Mouse (Mus musculus) urinary bladder, postnatal 0 days (tissue): ENCODE results near the gene Trappc10. TPM values are rescaled to one million over a fixed set of nuclear protein-coding genes. Genes with fewer than 3 reads are reported as not detected.

Experiments
- polyA plus RNA-seq: library from polyadenylated mRNA; unstranded; fragments of >200 nt; fragmentation: Nextera tagmentation; extraction: Ambion mirVana; gene quantifications from 2 replicates; pipeline ENCODE4 v1.2.1, GENCODE M21; 2015

Gene Trappc10
- polyA plus RNA-seq, result 13.5 and 14.6 TPM in 2 replicates

DNA sequence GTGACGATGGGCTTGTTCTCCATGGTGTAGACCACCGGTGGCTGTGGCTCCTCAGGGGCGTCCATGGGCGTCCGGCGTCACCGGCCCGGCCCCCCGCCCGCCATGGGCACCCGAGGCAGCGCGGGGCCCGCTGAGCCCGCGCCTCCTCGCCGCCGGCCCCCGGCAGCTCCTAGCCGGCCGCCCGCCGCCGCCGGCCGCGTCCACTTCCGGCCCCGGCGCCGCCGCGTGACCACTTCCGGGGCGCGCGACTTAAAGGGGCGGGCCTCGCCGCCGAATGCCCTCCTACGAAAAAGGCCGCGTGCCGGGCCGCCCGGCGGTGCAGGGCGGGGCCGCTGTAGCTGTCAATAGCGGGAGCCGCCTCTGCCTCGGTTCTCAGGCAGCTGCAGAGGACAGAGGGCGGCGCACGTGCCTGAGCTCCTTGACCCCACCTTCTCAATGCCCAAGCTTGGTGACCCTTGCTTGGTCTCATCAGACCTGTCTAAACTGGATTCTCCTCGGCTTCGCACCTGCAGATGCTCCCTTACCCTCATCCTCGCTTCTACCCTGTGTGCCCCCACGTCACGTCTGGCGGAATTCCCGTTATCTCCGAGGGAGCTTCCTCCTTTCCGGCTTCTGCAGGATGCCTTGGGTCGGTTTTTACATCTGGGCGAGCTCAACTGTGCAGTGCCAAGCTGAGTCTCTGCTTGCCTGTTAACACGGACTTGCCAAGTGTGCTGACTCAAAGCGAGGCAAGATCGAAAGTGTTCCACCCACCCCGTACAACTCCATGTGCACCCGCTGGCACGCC lies at the start of gene Trappc10:
Gene Trappc10 (minus strand): TSS at position 204 of the 787 bp plus-strand sequence.

GRCm38 (mm10) chr10:78184531-78185380 lies 59.7 kb downstream of the Trappc10 start, which contains the start of gene Pwp2:
Pwp2 (minus strand) TSS chr10:78185149.

GRCm38 (mm10) chr10:78169281-78170042 lies 75.0 kb downstream of the Trappc10 start, which contains the start of gene D10Jhu81e:
D10Jhu81e (minus strand) TSS chr10:78169782.

Other genes with a start within 250 kb of the Trappc10 start
- 83.0 and 103 TPM in 2 replicates for gene Pfkl, start 234.6 kb downstream of the Trappc10 start, polyA plus RNA-seq
- 8.0 and 8.3 TPM in 2 replicates for gene Dnmt3l, start 202.7 kb downstream of the Trappc10 start, polyA plus RNA-seq
- gene Aire, start 201.0 kb downstream of the Trappc10 start, polyA plus RNA-seq, result 0.53 and 0.64 TPM in 2 replicates
- gene Icosl, start 175.3 kb downstream of the Trappc10 start, polyA plus RNA-seq, result 8.8 and 9.1 TPM in 2 replicates
- 25.5 and 26.9 TPM in 2 replicates for gene D10Jhu81e, start 74.9 kb downstream of the Trappc10 start, polyA plus RNA-seq
- 7.1 and 7.9 TPM in 2 replicates for gene Pwp2, start 59.5 kb downstream of the Trappc10 start, polyA plus RNA-seq
- 76.8 and 82.1 TPM in 2 replicates for gene Agpat3, start 107.8 kb upstream of the Trappc10 start, polyA plus RNA-seq
- gene Rrp1, start 168.4 kb upstream of the Trappc10 start, polyA plus RNA-seq, result 155 and 163 TPM in 2 replicates
- gene Cstb, start 181.0 kb upstream of the Trappc10 start, polyA plus RNA-seq, result 414 and 489 TPM in 2 replicates
- gene Pdxk, start 220.3 kb upstream of the Trappc10 start, polyA plus RNA-seq, result 13.0 and 13.5 TPM in 2 replicates